Mouse (Mus musculus) embryonic fibroblast, embryonic 13.5 days (primary cell): ENCODE measurements around the gene Tha1.

Source experiments
- CTCF ChIP-seq: IDR thresholded peaks from 2 replicates; pipeline ENCODE4 v1.5.1; 2011; ENCODE audit warnings: mild to moderate bottlenecking, control low read depth, low read length, moderate library complexity, borderline replicate concordance; ENCODE audit not compliant: insufficient read depth
- POLR2A ChIP-seq: IDR thresholded peaks from 2 replicates; pipeline ENCODE4 v1.6.1; 2011; ENCODE audit warnings: low read depth, mild to moderate bottlenecking, control low read depth, low read length, moderate library complexity

DNA sequence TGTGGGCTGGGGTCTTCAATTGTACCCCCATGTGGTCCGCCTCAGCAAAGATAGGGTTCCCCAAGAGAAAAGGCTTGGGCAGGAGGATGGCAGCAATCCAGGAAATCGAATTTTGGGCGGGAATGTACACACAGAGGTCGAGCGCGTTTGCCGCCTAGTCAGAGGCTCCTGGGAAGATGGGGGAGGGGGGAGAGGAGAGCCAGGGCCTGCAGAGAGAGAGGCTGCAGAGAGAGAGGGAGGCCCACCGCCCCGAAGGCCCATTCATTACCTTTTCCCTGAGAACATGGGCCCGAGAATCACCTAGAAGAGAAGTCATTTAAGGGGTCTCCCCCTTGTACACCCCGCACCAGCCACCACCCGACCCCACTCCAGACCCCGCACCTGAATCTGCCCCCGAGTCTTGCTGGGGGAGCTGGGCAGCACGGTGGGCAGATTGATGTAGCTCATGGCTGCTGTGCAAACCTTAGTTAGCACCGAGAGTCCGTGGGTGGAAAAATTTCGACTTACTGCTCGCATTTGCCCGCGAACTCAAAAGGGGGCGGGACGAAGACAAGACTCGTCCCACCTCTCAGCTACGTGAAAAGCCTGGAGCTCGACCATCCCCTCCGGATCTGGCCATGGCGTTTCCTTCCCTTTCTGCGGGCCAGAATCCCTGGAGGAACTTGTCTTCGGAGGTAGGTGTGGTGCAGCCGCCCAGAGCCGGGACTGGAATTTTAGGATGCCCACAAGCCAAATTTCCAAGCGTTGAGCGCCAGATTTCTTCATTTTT, 47.8 kb downstream of the Tha1 start, which contains the start of the genes Afmid and Tk1:
- no peak for TF ChIP-seq CTCF
- TF ChIP-seq POLR2A, result peak; percentile 52
